Mouse (Mus musculus) neural tube, embryonic 15.5 days (tissue): Measurements from ENCODE around the gene Inpp5f. TPM values are rescaled to one million over a fixed set of nuclear protein-coding genes. Genes with fewer than 3 reads are reported as not detected.

Experiments
- ATAC-seq: fragments of 200-750 bp; cut with Nextera tagmentation; 2 replicates; pipeline ENCODE4 v1.8.0; 2017; ENCODE audit warnings: mild to moderate bottlenecking, moderate TSS enrichment, moderate library complexity; ENCODE audit not compliant: low FRiP score
- H3K27ac ChIP-seq: fragments of 300-500 bp; sonication (generic); replicated peaks from 2 replicates; pipeline ENCODE4 v1.5.1; 2015; ENCODE audit warnings: mild to moderate bottlenecking, inconsistent platforms
- H3K27me3 ChIP-seq: fragments of 300-500 bp; sonication (generic); replicated peaks from 2 replicates; pipeline ENCODE4 v1.6.1; 2015; ENCODE audit warnings: inconsistent platforms
- H3K36me3 ChIP-seq: fragments of 300-500 bp; sonication (generic); 2 replicates; pipeline ENCODE4 v1.6.1; 2015; ENCODE audit warnings: inconsistent platforms
- H3K4me1 ChIP-seq: fragments of 300-500 bp; sonication (generic); 2 replicates; pipeline ENCODE4 v1.6.1; 2015; ENCODE audit warnings: inconsistent platforms
- H3K4me2 ChIP-seq: fragments of 300-500 bp; sonication (generic); 2 replicates; pipeline ENCODE4 v1.6.1; 2015; ENCODE audit warnings: inconsistent platforms, mild to moderate bottlenecking, moderate library complexity
- H3K4me3 ChIP-seq: fragments of 300-500 bp; sonication (generic); replicated peaks from 2 replicates; pipeline ENCODE4 v1.5.1; 2015; ENCODE audit warnings: mild to moderate bottlenecking, inconsistent platforms
- H3K9ac ChIP-seq: fragments of 300-500 bp; sonication (generic); replicated peaks from 2 replicates; pipeline ENCODE4 v1.6.1; 2015; ENCODE audit warnings: mild to moderate bottlenecking, inconsistent platforms
- H3K9me3 ChIP-seq: fragments of 300-500 bp; sonication (generic); replicated peaks from 2 replicates; pipeline ENCODE4 v1.6.1; 2016; ENCODE audit warnings: inconsistent platforms
- WGBS: fragments of 180-500 bp; shearing (Covaris S2); methylation state at CpG from one replicate; pipeline ENCODE4 v1.1.7; 2015; ENCODE audit warnings: mixed read lengths; 5-methylcytosine and 5-hydroxymethylcytosine counted together
- polyA plus RNA-seq: library from polyadenylated mRNA; unstranded; fragments of >200 nt; fragmentation: Nextera tagmentation; extraction: Ambion mirVana; gene quantifications from 2 replicates; pipeline ENCODE4 v1.2.1, GENCODE M21; 2015

Gene Inpp5f
- polyA plus RNA-seq, 1 experiment from 2014 or later = 441 TPM

- ATAC-seq = no peak
- no peak overlapping the region for H3K9ac ChIP-seq
- 80% methylated on average over 5 of the region's 5 CpGs for WGBS
- H3K27ac ChIP-seq = no peak overlapping the region
- no peaks in the 10 kb centered on the region for H3K9me3 ChIP-seq
- no peaks in the 10 kb centered on the region for H3K4me1 ChIP-seq
- no peaks in the 10 kb centered on the region for H3K27me3 ChIP-seq
- no peaks in the 10 kb centered on the region for H3K36me3 ChIP-seq
- no peak overlapping the region for H3K4me3 ChIP-seq
- H3K4me2 ChIP-seq = no peak overlapping the region
Measured at GRCm38 (mm10) chr7:128626601-128627000, 15.5 kb downstream of the Inpp5f start.

GRCm38 (mm10) chr7:128627251-128627650 is 16.1 kb downstream of the Inpp5f start:
- Histone ChIP-seq H3K27me3 (no peaks in the 10 kb centered on the region), H3K9ac (no peak overlapping the region), H3K36me3 (no peaks in the 10 kb centered on the region), H3K4me3 (no peak overlapping the region), H3K27ac (no peak overlapping the region), H3K4me2 (no peak overlapping the region), H3K4me1 (no peaks in the 10 kb centered on the region), H3K9me3 (no peaks in the 10 kb centered on the region)
- 85% methylated on average over 2 of the region's 2 CpGs for WGBS
- no peak for ATAC-seq

- Histone ChIP-seq H3K27me3 (no peaks in the 10 kb centered on the region), H3K27ac (no peak overlapping the region), H3K4me3 (no peak overlapping the region), H3K9ac (no peak overlapping the region), H3K4me2 (no peak overlapping the region), H3K9me3 (no peaks in the 10 kb centered on the region), H3K4me1 (no peaks in the 10 kb centered on the region), H3K36me3 (no peaks in the 10 kb centered on the region)
- 88% methylated on average over 1 of the region's 1 CpGs for WGBS
- ATAC-seq = no peak
Measured at GRCm38 (mm10) chr7:128627723-128628122, 16.6 kb downstream of the Inpp5f start.

- H3K36me3 ChIP-seq = 0 out of 2 replicates have a peak, but pooled peaks cover 5% of the 10 kb centered on the region
- no peak for ATAC-seq
- 77% methylated on average over 4 of the region's 4 CpGs for WGBS
- H3K4me1 ChIP-seq = no peaks in the 10 kb centered on the region
- no peak overlapping the region for H3K4me3 ChIP-seq
- no peak overlapping the region for H3K27ac ChIP-seq
- H3K9ac ChIP-seq = no peak overlapping the region
- H3K27me3 ChIP-seq = no peaks in the 10 kb centered on the region
- 0 out of 2 replicates have a peak, but pooled peaks cover 2% of the 10 kb centered on the region for H3K9me3 ChIP-seq
- H3K4me2 ChIP-seq = no peak overlapping the region
Measured at GRCm38 (mm10) chr7:128633156-128633555, 22.0 kb downstream of the Inpp5f start.

- H3K27me3 ChIP-seq = no peaks in the 10 kb centered on the region
- 0 out of 2 replicates have a peak, but pooled peaks cover 5% of the 10 kb centered on the region for H3K36me3 ChIP-seq
- no peak overlapping the region for H3K4me3 ChIP-seq
- ATAC-seq = no peak
- H3K4me1 ChIP-seq = no peaks in the 10 kb centered on the region
- no peak overlapping the region for H3K27ac ChIP-seq
- H3K9me3 ChIP-seq = 0 out of 2 replicates have a peak, but pooled peaks cover 2% of the 10 kb centered on the region
- no peak overlapping the region for H3K4me2 ChIP-seq
- no peak overlapping the region for H3K9ac ChIP-seq
- 62% methylated on average over 5 of the region's 5 CpGs for WGBS
Measured at GRCm38 (mm10) chr7:128639925-128640485, 28.9 kb downstream of the Inpp5f start.

- H3K9ac ChIP-seq = no peak overlapping the region
- H3K27ac ChIP-seq = no peak overlapping the region
- WGBS = 86% methylated on average over 7 of the region's 7 CpGs
- no peaks in the 10 kb centered on the region for H3K27me3 ChIP-seq
- H3K4me2 ChIP-seq = no peak overlapping the region
- H3K4me1 ChIP-seq = no peaks in the 10 kb centered on the region
- no peak overlapping the region for H3K4me3 ChIP-seq
- 0 out of 2 replicates have a peak, but pooled peaks cover 5% of the 10 kb centered on the region for H3K36me3 ChIP-seq
- no peak for ATAC-seq
- 0 out of 2 replicates have a peak, but pooled peaks cover 2% of the 10 kb centered on the region for H3K9me3 ChIP-seq
Measured at GRCm38 (mm10) chr7:128641571-128641970, 30.4 kb downstream of the Inpp5f start.

GRCm38 (mm10) chr7:128642386-128642785 is 31.3 kb downstream of the Inpp5f start:
- Histone ChIP-seq H3K36me3 (no peaks in the 10 kb centered on the region), H3K4me1 (no peaks in the 10 kb centered on the region), H3K27me3 (no peaks in the 10 kb centered on the region), H3K9ac (no peak overlapping the region), H3K4me3 (no peak overlapping the region), H3K27ac (no peak overlapping the region), H3K4me2 (no peak overlapping the region), H3K9me3 (0 out of 2 replicates have a peak, but pooled peaks cover 2% of the 10 kb centered on the region)
- no peak for ATAC-seq
- WGBS = 87% methylated on average over 5 of the region's 5 CpGs

- Histone ChIP-seq H3K36me3 (no peaks in the 10 kb centered on the region), H3K4me1 (no peaks in the 10 kb centered on the region), H3K27ac (no peak overlapping the region), H3K9me3 (no peaks in the 10 kb centered on the region), H3K9ac (no peak overlapping the region), H3K4me2 (no peak overlapping the region), H3K27me3 (no peaks in the 10 kb centered on the region), H3K4me3 (no peak overlapping the region)
- no peak for ATAC-seq
- 88% methylated on average over 1 of the region's 1 CpGs for WGBS
Measured at GRCm38 (mm10) chr7:128656970-128657369, 45.8 kb downstream of the Inpp5f start.

- 0 out of 2 replicates have a peak, but pooled peaks cover 3% of the 10 kb centered on the region for H3K4me1 ChIP-seq
- 89% methylated on average over 8 of the region's 8 CpGs for WGBS
- ATAC-seq = no peak
- no peak overlapping the region for H3K4me3 ChIP-seq
- no peak overlapping the region for H3K9ac ChIP-seq
- no peaks in the 10 kb centered on the region for H3K9me3 ChIP-seq
- H3K27me3 ChIP-seq = no peaks in the 10 kb centered on the region
- H3K4me2 ChIP-seq = no peak overlapping the region
- peaks cover 11% of the 10 kb centered on the region for H3K36me3 ChIP-seq
- no peak overlapping the region for H3K27ac ChIP-seq
Measured at GRCm38 (mm10) chr7:128663906-128664305, 52.8 kb downstream of the Inpp5f start.

GRCm38 (mm10) chr7:128664861-128665377 is 53.8 kb downstream of the Inpp5f start:
- H3K27ac ChIP-seq = no peak overlapping the region
- H3K4me2 ChIP-seq = no peak overlapping the region
- no peaks in the 10 kb centered on the region for H3K27me3 ChIP-seq
- no peaks in the 10 kb centered on the region for H3K9me3 ChIP-seq
- WGBS = 89% methylated on average over 11 of the region's 11 CpGs
- peaks cover 11% of the 10 kb centered on the region for H3K36me3 ChIP-seq
- H3K9ac ChIP-seq = no peak overlapping the region
- no peak for ATAC-seq
- 0 out of 2 replicates have a peak, but pooled peaks cover 3% of the 10 kb centered on the region for H3K4me1 ChIP-seq
- H3K4me3 ChIP-seq = no peak overlapping the region

- no peak overlapping the region for H3K4me3 ChIP-seq
- peaks cover 11% of the 10 kb centered on the region for H3K36me3 ChIP-seq
- H3K4me1 ChIP-seq = peaks cover 16% of the 10 kb centered on the region
- no peak for ATAC-seq
- no peaks in the 10 kb centered on the region for H3K27me3 ChIP-seq
- H3K27ac ChIP-seq = no peak overlapping the region
- no peak overlapping the region for H3K9ac ChIP-seq
- H3K4me2 ChIP-seq = no peak overlapping the region
- WGBS = 46% methylated on average over 5 of the region's 5 CpGs
- no peaks in the 10 kb centered on the region for H3K9me3 ChIP-seq
Measured at GRCm38 (mm10) chr7:128667788-128668187, 56.7 kb downstream of the Inpp5f start.

- 27% methylated on average over 2 of the region's 2 CpGs for WGBS
- no peaks in the 10 kb centered on the region for H3K27me3 ChIP-seq
- no peak overlapping the region for H3K4me2 ChIP-seq
- H3K9ac ChIP-seq = no peak overlapping the region
- H3K9me3 ChIP-seq = no peaks in the 10 kb centered on the region
- peaks cover 11% of the 10 kb centered on the region for H3K36me3 ChIP-seq
- peaks cover 22% of the 10 kb centered on the region for H3K4me1 ChIP-seq
- H3K4me3 ChIP-seq = no peak overlapping the region
- H3K27ac ChIP-seq = no peak overlapping the region
- no peak for ATAC-seq
Measured at GRCm38 (mm10) chr7:128668831-128669230, 57.7 kb downstream of the Inpp5f start.
